Mouse (Mus musculus): Measurements from ENCODE around the gene Hic1. TPM values are rescaled to one million over a fixed set of nuclear protein-coding genes. Genes with fewer than 3 reads are reported as not detected.

Hic1 gene
- 1 to 10 TPM; 1.7 to 6.4 TPM for total RNA-seq (2023)

GRCm38 (mm10) chr11:75169405-75170080 lies at the start of gene Hic1:
Hic1 (minus strand) TSS chr11:75169519.

DNA sequence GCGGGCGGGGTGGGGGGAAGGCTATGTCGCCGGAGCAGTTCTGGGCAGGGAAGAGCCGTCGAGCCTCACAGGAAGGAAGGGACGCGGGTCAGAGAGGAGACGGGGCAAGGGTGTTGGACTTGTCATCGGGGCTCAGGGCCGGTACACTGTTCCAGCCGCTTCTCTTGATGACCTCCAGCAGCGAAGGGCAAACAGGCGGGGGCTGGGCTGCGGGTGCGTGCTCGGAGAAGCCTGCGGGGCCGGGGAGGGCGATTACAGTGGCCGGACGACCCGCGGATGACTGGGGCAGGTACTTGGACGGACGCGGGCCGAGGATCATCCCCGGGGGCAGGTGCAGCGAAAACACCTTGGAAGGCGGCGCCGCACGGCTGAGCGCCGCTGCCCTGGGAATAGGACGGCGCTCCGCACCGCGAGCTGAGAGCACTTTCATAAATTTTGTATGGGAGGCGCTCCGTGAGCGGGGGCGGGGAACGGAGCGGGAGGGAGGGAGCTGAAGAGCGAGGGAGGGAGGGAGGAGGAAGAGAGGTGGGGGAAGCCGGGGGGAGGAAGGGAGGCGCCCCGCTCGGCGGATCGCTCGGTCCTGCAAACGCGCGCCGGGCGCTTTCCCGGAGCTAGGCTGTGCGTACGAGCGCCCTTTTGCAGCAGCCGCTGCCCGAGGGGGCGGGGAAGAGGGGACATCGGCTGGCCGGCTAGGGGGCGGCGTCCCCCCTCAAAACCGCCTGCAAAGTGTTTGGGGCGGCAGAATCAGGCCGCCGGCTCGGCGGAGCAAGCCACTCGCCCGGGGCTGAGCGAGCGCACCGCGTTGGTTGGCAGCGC lies 24.1 kb upstream of the Hic1 start, which contains the start of gene Rtn4rl1:
TSS of gene Rtn4rl1 (plus strand) at position 528 of the 816 bp plus-strand sequence.

DNA sequence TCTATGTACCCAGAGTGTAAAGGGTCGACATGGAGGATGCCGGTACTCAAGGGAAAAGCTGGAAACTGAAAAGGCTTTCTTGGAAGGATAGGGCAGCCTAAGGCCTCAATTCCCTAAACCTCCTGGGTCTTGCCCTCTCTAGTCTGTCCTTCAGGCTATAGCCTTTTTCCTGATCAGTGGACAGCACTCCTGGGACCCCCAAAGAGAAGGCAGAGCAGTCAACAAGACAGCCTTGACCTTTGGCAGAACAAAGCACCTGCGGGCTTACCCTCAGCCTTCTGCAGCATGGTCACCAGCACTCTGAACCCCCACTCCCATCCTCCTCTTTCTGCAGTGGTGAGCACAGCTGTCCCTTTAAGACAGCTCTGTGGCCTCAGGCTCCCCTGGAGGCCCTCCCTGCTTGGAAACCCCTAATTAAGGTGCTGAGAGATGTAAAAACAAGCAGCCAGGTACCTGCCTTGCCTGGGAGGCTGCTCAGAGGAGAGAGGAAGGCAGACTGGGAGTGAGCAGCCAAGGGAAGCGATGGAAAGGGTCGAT lies 21.7 kb upstream of the Hic1 start, which contains the start of gene Dph1:
TSS of gene Dph1 (minus strand) at position 337 of the 537 bp plus-strand sequence.

GRCm38 (mm10) chr11:75178672-75179208 lies 9.4 kb upstream of the Hic1 start, which contains the start of gene Ovca2:
Ovca2 (minus strand) TSS chr11:75178835.

Other genes starting within 250 kb of the Hic1 start
- 10 to 100 TPM; 33.8 to 36.2 TPM for gene Smg6, start 243.7 kb downstream of the Hic1 start, total RNA-seq (2023)
- 1 to 10 TPM; 7.7 to 9.5 TPM for gene Srr, start 243.6 kb downstream of the Hic1 start, total RNA-seq (2023)
- gene Ovca2, start 9.3 kb upstream of the Hic1 start, total RNA-seq (2023): 10 to 100 TPM in 1 of 2 experiments, 1 to 10 TPM in 1; 6.7 to 12.2 TPM
- 10 to 100 TPM in 1 of 2 experiments, 1 to 10 TPM in 1; 9.4 to 13.0 TPM for gene Dph1, start 21.7 kb upstream of the Hic1 start, total RNA-seq (2023)
- gene Rtn4rl1, start 24.3 kb upstream of the Hic1 start, total RNA-seq (2023): 1 to 10 TPM; 1.1 to 2.4 TPM
- 10 to 100 TPM; 27.9 to 31.4 TPM for gene Rpa1, start 178.8 kb upstream of the Hic1 start, total RNA-seq (2023)
- 1 to 10 TPM; 2.9 to 3.1 TPM for gene Smyd4, start 178.9 kb upstream of the Hic1 start, total RNA-seq (2023)

Data from monocyte, adult 59 days (primary cell).